Mouse (Mus musculus) MEL (cell line): ENCODE data around the gene Nr2f6.

Experiments used
- CTCF ChIP-seq, 3 experiments: IDR thresholded peaks in 2 of 3; conservative IDR thresholded peaks in 1 of 3; 2 replicates each; pipeline ENCODE4 v1.5.1; 2011 to 2012; ENCODE audit warnings: low read length in 3 of 3, low read depth in 2 of 3, mild to moderate bottlenecking in 2 of 3, improper control_type of control experiment in 1 of 3, inconsistent platforms in 1 of 3, mixed read lengths in 1 of 3, moderate library complexity in 1 of 3; ENCODE audit not compliant: control insufficient read depth in 1 of 3, insufficient read depth in 1 of 3, poor library complexity in 1 of 3, severe bottlenecking in 1 of 3
- MEF2A ChIP-seq: IDR thresholded peaks from 2 replicates; pipeline ENCODE4 v1.6.1; 2014; ENCODE audit warnings: low read depth, mild to moderate bottlenecking, inconsistent platforms, low read length, improper control_type of control experiment; ENCODE audit not compliant: poor library complexity, insufficient replicate concordance, severe bottlenecking; ENCODE audit errors: extremely low read depth
- POLR2A ChIP-seq, 2 experiments: IDR thresholded peaks; 2 replicates each; pipeline ENCODE4 v1.6.1; 2011 to 2012; ENCODE audit warnings: low read length in 2 of 2, mild to moderate bottlenecking in 2 of 2, control low read depth in 1 of 2, improper control_type of control experiment in 1 of 2, low read depth in 1 of 2, moderate library complexity in 1 of 2; ENCODE audit not compliant: control insufficient read depth in 1 of 2, insufficient read depth in 1 of 2, poor library complexity in 1 of 2

DNA sequence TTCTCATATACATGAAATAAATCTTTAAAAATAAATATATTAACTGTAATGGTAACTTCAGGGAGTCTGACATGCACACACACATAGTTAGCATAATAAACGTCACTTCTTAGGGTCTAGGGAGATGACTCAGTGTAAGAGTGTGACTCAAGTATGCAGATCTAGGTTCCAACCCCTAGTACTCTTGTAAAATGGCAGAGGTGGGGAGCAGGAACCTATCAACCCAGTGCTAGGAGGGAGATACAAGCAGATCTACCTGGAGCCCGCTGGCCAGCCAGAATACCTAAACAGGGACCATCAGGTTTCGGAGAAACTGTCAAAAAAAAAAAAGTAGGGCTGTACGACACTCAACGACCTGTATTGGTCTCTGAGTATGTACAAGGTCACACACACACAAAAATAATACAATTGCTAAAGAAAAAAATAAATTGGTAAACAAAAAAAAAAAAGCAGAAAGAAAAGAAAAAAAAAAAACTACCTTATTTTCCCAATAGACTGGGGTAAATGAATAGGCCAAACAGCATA is 11.0 kb downstream of the Nr2f6 start:
- TF ChIP-seq MEF2A = no peak
- no peak for TF ChIP-seq CTCF (IDR thresholded peaks at IDR 0.05 in 2 of 3, conservative IDR thresholded peaks at IDR 0.05 in 1 of 3; ENCODE audit: control insufficient read depth in 1 of 3, insufficient read depth in 1 of 3, low read depth in 2 of 3, low read length in 3 of 3, poor library complexity in 1 of 3, severe bottlenecking in 1 of 3)
- TF ChIP-seq POLR2A (IDR thresholded peaks at IDR 0.05; ENCODE audit: control insufficient read depth in 1 of 2, insufficient read depth in 1 of 2, low read depth in 1 of 2, low read length in 2 of 2, poor library complexity in 1 of 2) = no peak; a peak in 1 of 4 replicates
